Mouse (Mus musculus) kidney, adult 2 months (tissue): Measurements from ENCODE around the gene Pkp1.

Experiments
- CTCF ChIP-seq: fragments of 200-500 bp; conservative IDR thresholded peaks from 2 replicates; pipeline ENCODE4 v1.5.1; 2011; ENCODE audit warnings: low read depth, mild to moderate bottlenecking, control low read depth, low read length, moderate library complexity, mixed read lengths; ENCODE audit not compliant: insufficient read depth, insufficient read length
- POLR2A ChIP-seq: fragments of 200-500 bp; IDR thresholded peaks from one replicate; pipeline ENCODE4 v1.6.1; 2011; ENCODE audit warnings: low read depth, low read length, control low read depth

GRCm38 (mm10) chr1:135893377-135893776, 25.6 kb downstream of the Pkp1 start:
- no peak for TF ChIP-seq CTCF
- TF ChIP-seq POLR2A: no peak
